Mouse (Mus musculus): ENCODE measurements around the gene Arhgef12. TPM values are rescaled to one million over a fixed set of nuclear protein-coding genes. Genes with fewer than 3 reads are reported as not detected.

Arhgef12 gene
- polyA plus RNA-seq, 1 experiment from 2014 or later, result 13.9 TPM

GRCm38 (mm10) chr9:43106426-43107186 is 433 bp downstream of the Arhgef12 start:
- DNase-seq (ENCODE audit: low spot score), result peak; percentile 63
- peak overlapping the region; percentile 97 for H3K27ac ChIP-seq (ENCODE audit: low read length)
- no peaks in the 10 kb centered on the region for H3K36me3 ChIP-seq (ENCODE audit: insufficient read depth, low read length)
- no peaks in the 10 kb centered on the region for H3K27me3 ChIP-seq (replicated peaks; ENCODE audit: insufficient read depth, low read length)
- no peak for TF ChIP-seq EP300 (IDR thresholded peaks at IDR 0.05)
- TF ChIP-seq CTCF (IDR thresholded peaks at IDR 0.05), result no peak
- no peaks in the 10 kb centered on the region for H3K9me3 ChIP-seq (ENCODE audit: low read length)
- H3K4me3 ChIP-seq (ENCODE audit: low read depth, low read length), result peak overlapping the region; percentile 95
- H3K4me2 ChIP-seq (replicated peaks; ENCODE audit: low read depth, low read length), result peak overlapping the region; percentile 78
- peak overlapping the region; percentile 87 for H3K9ac ChIP-seq (replicated peaks; ENCODE audit: low read depth)
- WGBS, result 7% methylated on average over 22 of the region's 22 CpGs
- peaks cover 6% of the 10 kb centered on the region; the same call in 1 of the 2 replicates for H3K4me1 ChIP-seq (ENCODE audit: insufficient read depth, low read depth, low read length)
- ATAC-seq, result peak; percentile 3; the same call in 1 of the 2 replicates

- DNase-seq (ENCODE audit: low spot score), result peak; percentile 96
- Histone ChIP-seq H3K9ac (replicated peaks; ENCODE audit: low read depth) (peak overlapping the region; percentile 87), H3K27me3 (replicated peaks; ENCODE audit: insufficient read depth, low read length) (no peaks in the 10 kb centered on the region), H3K4me2 (replicated peaks; ENCODE audit: low read depth, low read length) (peak overlapping the region; percentile 78), H3K9me3 (ENCODE audit: low read length) (no peaks in the 10 kb centered on the region), H3K4me3 (ENCODE audit: low read depth, low read length) (peak overlapping the region; percentile 95), H3K36me3 (ENCODE audit: insufficient read depth, low read length) (no peaks in the 10 kb centered on the region), H3K27ac (ENCODE audit: low read length) (peak overlapping the region; percentile 97), H3K4me1 (ENCODE audit: insufficient read depth, low read depth, low read length) (peaks cover 6% of the 10 kb centered on the region; the same call in 1 of the 2 replicates)
- ATAC-seq, result peak; percentile 82
- TF ChIP-seq EP300 (IDR thresholded peaks at IDR 0.05) (peak; percentile 78), CTCF (IDR thresholded peaks at IDR 0.05) (no peak)
- WGBS, result under 1% methylated on average over 41 of the region's 91 CpGs
Measured at GRCm38 (mm10) chr9:43105664-43106361, 1.2 kb downstream of the Arhgef12 start.

GRCm38 (mm10) chr9:43104873-43105663 is 2.0 kb downstream of the Arhgef12 start:
- DNase-seq (ENCODE audit: low spot score), result peak; percentile 49
- TF ChIP-seq EP300 (IDR thresholded peaks at IDR 0.05), result no peak
- no peak for TF ChIP-seq CTCF (IDR thresholded peaks at IDR 0.05)
- Histone ChIP-seq H3K4me3 (ENCODE audit: low read depth, low read length) (peak overlapping the region; percentile 95), H3K4me2 (replicated peaks; ENCODE audit: low read depth, low read length) (peak overlapping the region; percentile 78), H3K9me3 (ENCODE audit: low read length) (no peaks in the 10 kb centered on the region), H3K36me3 (ENCODE audit: insufficient read depth, low read length) (no peaks in the 10 kb centered on the region), H3K27ac (ENCODE audit: low read length) (peak overlapping the region; percentile 97), H3K9ac (replicated peaks; ENCODE audit: low read depth) (peak overlapping the region; percentile 87), H3K27me3 (replicated peaks; ENCODE audit: insufficient read depth, low read length) (no peaks in the 10 kb centered on the region), H3K4me1 (ENCODE audit: insufficient read depth, low read depth, low read length) (peaks cover 6% of the 10 kb centered on the region; the same call in 1 of the 2 replicates)
- ATAC-seq, result no peak
- WGBS, result 2% methylated on average over 37 of the region's 40 CpGs

DNA sequence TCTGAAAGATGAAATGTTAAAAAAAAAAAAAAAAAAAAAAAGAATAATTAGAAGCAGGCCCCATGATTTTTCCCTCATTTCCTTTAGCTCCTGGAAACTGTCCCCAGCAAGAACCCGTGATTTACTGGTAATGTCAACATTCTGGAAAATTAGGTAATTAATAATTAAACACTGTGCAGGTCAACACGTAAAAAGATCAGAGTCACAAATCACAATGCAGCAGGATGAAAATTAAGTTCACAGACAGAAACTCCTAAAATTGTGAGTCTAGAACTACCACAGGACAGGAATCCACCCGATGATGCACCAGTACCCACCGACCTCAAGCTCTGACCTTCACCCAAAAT is 2.5 kb downstream of the Arhgef12 start:
- H3K36me3 ChIP-seq (ENCODE audit: insufficient read depth, low read length), result no peaks in the 10 kb centered on the region
- H3K27ac ChIP-seq (ENCODE audit: low read length), result peak overlapping the region; percentile 97
- no peaks in the 10 kb centered on the region for H3K27me3 ChIP-seq (replicated peaks; ENCODE audit: insufficient read depth, low read length)
- DNase-seq (ENCODE audit: low spot score), result no peak
- peak overlapping the region; percentile 78 for H3K4me2 ChIP-seq (replicated peaks; ENCODE audit: low read depth, low read length)
- peak overlapping the region; percentile 87 for H3K9ac ChIP-seq (replicated peaks; ENCODE audit: low read depth)
- no peak for ATAC-seq
- no peaks in the 10 kb centered on the region for H3K9me3 ChIP-seq (ENCODE audit: low read length)
- peaks cover 6% of the 10 kb centered on the region; the same call in 1 of the 2 replicates for H3K4me1 ChIP-seq (ENCODE audit: insufficient read depth, low read depth, low read length)
- WGBS, result 0% methylated on average over 4 of the region's 4 CpGs
- peak overlapping the region; percentile 95 for H3K4me3 ChIP-seq (ENCODE audit: low read depth, low read length)
- TF ChIP-seq EP300 (IDR thresholded peaks at IDR 0.05), result no peak
- TF ChIP-seq CTCF (IDR thresholded peaks at IDR 0.05), result no peak

- H3K4me1 ChIP-seq (ENCODE audit: insufficient read depth, low read depth, low read length), result peaks cover 6% of the 10 kb centered on the region; the same call in 1 of the 2 replicates
- ATAC-seq, result no peak; the same call in 1 of the 2 replicates
- H3K9me3 ChIP-seq (ENCODE audit: low read length), result no peaks in the 10 kb centered on the region
- H3K9ac ChIP-seq (replicated peaks; ENCODE audit: low read depth), result peak overlapping the region; percentile 87; the same call in 1 of the 2 replicates
- peak; percentile 71 for DNase-seq (ENCODE audit: low spot score)
- no peaks in the 10 kb centered on the region for H3K27me3 ChIP-seq (replicated peaks; ENCODE audit: insufficient read depth, low read length)
- peak overlapping the region; percentile 95 for H3K4me3 ChIP-seq (ENCODE audit: low read depth, low read length)
- TF ChIP-seq CTCF (IDR thresholded peaks at IDR 0.05), result no peak
- peak; percentile 96 for TF ChIP-seq EP300 (IDR thresholded peaks at IDR 0.05)
- peak overlapping the region; percentile 97; the same call in 1 of the 2 replicates for H3K27ac ChIP-seq (ENCODE audit: low read length)
- H3K4me2 ChIP-seq (replicated peaks; ENCODE audit: low read depth, low read length), result peak overlapping the region; percentile 78
- H3K36me3 ChIP-seq (ENCODE audit: insufficient read depth, low read length), result no peaks in the 10 kb centered on the region
- 9% methylated on average over 4 of the region's 4 CpGs for WGBS
Measured at GRCm38 (mm10) chr9:43103675-43104299, 3.3 kb downstream of the Arhgef12 start.
